Comparison of ENCODE assay signal across 8 mouse cellular contexts in genomic region chr10:94071641-94072040, GRCm38 (mm10).
"Had no signal": no experiment of that assay in that cellular context is flagged by ENCODE, and none has a peak within 500 bp of the region (broad histone marks: within the 10 kb centered on the region; RNA-seq: fewer than 3 reads in every experiment).

No protein-coding gene starts in this region.

- H3K27ac ChIP-seq: left cerebral cortex, adult 2 months; midbrain, embryonic 12.5 days had no signal

- DNase-seq: kidney, postnatal 25 days; lung, adult 18-20 months; right cerebral cortex, postnatal 14 days; thymus, adult 18-20 months; thymus, postnatal 14 days had no signal

- H3K4me2 ChIP-seq: midbrain, embryonic 12.5 days had no signal

- H3K9me3 ChIP-seq: midbrain, embryonic 12.5 days had no signal

- H3K4me3 ChIP-seq: left cerebral cortex, adult 2 months; midbrain, embryonic 12.5 days had no signal

- ATAC-seq: midbrain, embryonic 16.5 days had no signal

- H3K9ac ChIP-seq: midbrain, embryonic 12.5 days had no signal

- H3K27me3 ChIP-seq: midbrain, embryonic 12.5 days had no signal
